Mouse (Mus musculus): ENCODE results near the gene Fam107a.
"Not testable (repeated sequence)": the region's sequence is repeated elsewhere in the genome, so short reads cannot be mapped to it uniquely, and the experiment has no call there.

Gene Fam107a

GRCm38 (mm10) chr14:8316366-8317193 is 1.2 kb downstream of the Fam107a start:
- DNase-seq (ENCODE audit: low read depth, low spot score) = no peak

GRCm38 (mm10) chr14:8315169-8315568 is 2.7 kb downstream of the Fam107a start:
- no peak for DNase-seq (ENCODE audit: low read depth, low spot score)

- DNase-seq (ENCODE audit: low read depth, low spot score) = no peak
Measured at GRCm38 (mm10) chr14:8314536-8314935, 3.3 kb downstream of the Fam107a start.

- no peak for DNase-seq (ENCODE audit: low read depth, low spot score)
Measured at GRCm38 (mm10) chr14:8313877-8314276, 3.9 kb downstream of the Fam107a start.

GRCm38 (mm10) chr14:8309621-8310141 is 8.1 kb downstream of the Fam107a start:
- no peak for DNase-seq (ENCODE audit: low read depth, low spot score)

GRCm38 (mm10) chr14:8308650-8309049 is 9.2 kb downstream of the Fam107a start:
- no peak for DNase-seq (ENCODE audit: low read depth, low spot score)

- DNase-seq (ENCODE audit: low read depth, low spot score) = no peak
Measured at GRCm38 (mm10) chr14:8306884-8307283, 10.9 kb downstream of the Fam107a start.

- no peak for DNase-seq (ENCODE audit: low read depth, low spot score)
Measured at GRCm38 (mm10) chr14:8305014-8305413, 12.8 kb downstream of the Fam107a start.

- no peak for DNase-seq (ENCODE audit: low read depth, low spot score)
Measured at GRCm38 (mm10) chr14:8304082-8304481, 13.7 kb downstream of the Fam107a start.

- DNase-seq (ENCODE audit: low read depth, low spot score) = no peak
Measured at GRCm38 (mm10) chr14:8302687-8303086, 15.1 kb downstream of the Fam107a start.

GRCm38 (mm10) chr14:8300281-8300680 is 17.5 kb downstream of the Fam107a start:
- peak; percentile 61 for DNase-seq (ENCODE audit: low read depth, low spot score)

- DNase-seq (ENCODE audit: low read depth, low spot score) = no peak
Measured at GRCm38 (mm10) chr14:8297889-8298293, 19.9 kb downstream of the Fam107a start.

- no peak for DNase-seq (ENCODE audit: low read depth, low spot score)
Measured at GRCm38 (mm10) chr14:8294257-8294656, 23.6 kb downstream of the Fam107a start.

- not testable (repeated sequence) for DNase-seq (ENCODE audit: low read depth, low spot score)
Measured at GRCm38 (mm10) chr14:8286595-8286994, 31.2 kb downstream of the Fam107a start.

GRCm38 (mm10) chr14:8283784-8284183 is 34.0 kb downstream of the Fam107a start:
- DNase-seq (ENCODE audit: low read depth, low spot score) = no peak

GRCm38 (mm10) chr14:8271281-8271680 is 46.5 kb downstream of the Fam107a start:
- not testable (repeated sequence) for DNase-seq (ENCODE audit: low read depth, low spot score)

GRCm38 (mm10) chr14:8264378-8264777 is 53.4 kb downstream of the Fam107a start:
- no peak for DNase-seq (ENCODE audit: low read depth, low spot score)

GRCm38 (mm10) chr14:8262242-8262641 is 55.6 kb downstream of the Fam107a start:
- DNase-seq (ENCODE audit: low read depth, low spot score) = no peak

- DNase-seq (ENCODE audit: low read depth, low spot score) = no peak
Measured at GRCm38 (mm10) chr14:8260214-8260613, 57.6 kb downstream of the Fam107a start.

- no peak for DNase-seq (ENCODE audit: low read depth, low spot score)
Measured at GRCm38 (mm10) chr14:8259166-8259565, 58.7 kb downstream of the Fam107a start, which contains the start of gene Acox2. Gene Acox2, minus strand, starts transcription at chr14:8259353.

- no peak for DNase-seq (ENCODE audit: low read depth, low spot score)
Measured at GRCm38 (mm10) chr14:8258752-8259151, 59.1 kb downstream of the Fam107a start.

GRCm38 (mm10) chr14:8258335-8258627 is 59.5 kb downstream of the Fam107a start:
- no peak for DNase-seq (ENCODE audit: low read depth, low spot score)

Measured in forelimb bud, embryonic 11.5 days (tissue).